Mouse (Mus musculus) heart, adult 8-10 months (tissue): ENCODE data around the gene Taf1b. TPM values are rescaled to one million over a fixed set of nuclear protein-coding genes. Genes with fewer than 3 reads are reported as not detected.

Source experiments
- DNase-seq: peaks from one replicate; pipeline ENCODE4 v3.0.0; 2022; ENCODE audit warnings: low spot score
- total RNA-seq, 4 experiments: library from RNA; stranded (reverse); gene quantifications; 2 replicates each; pipeline ENCODE4 v1.2.4; 2022

Gene Taf1b
- total RNA-seq, 4 experiments from 2014 or later = 9.7 to 13.3 (median 10.0) TPM

GRCm38 (mm10) chr12:24603266-24603665 lies 105.1 kb downstream of the Taf1b start:
- DNase-seq = peak; percentile 80

DNA sequence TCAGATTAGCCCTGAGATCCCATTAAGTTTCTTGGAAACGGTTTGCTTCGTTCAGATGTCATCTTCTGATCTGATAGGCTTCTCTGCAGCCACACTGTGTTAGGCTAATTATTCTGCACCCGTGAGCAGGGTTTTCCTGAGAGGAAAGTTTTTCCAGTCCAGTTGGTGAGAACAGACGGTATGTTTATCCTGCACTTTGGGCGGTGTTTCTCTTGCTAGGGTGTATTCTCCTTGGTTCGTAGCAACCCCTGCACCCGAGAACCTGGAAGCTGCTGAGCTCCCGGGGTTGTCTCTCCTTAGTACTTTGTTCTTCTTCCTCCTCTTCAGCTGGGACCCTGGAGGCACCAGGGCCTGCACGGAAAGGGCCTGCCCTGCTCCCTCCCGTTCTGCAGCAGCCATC lies 108.0 kb downstream of the Taf1b start:
- no peak for DNase-seq

Other genes starting within 250 kb of the Taf1b start
- under 1 TPM; 0.32 to 0.87 (median 0.75) TPM for gene Grhl1, start 73.9 kb downstream of the Taf1b start, total RNA-seq
- gene Klf11, start 152.9 kb downstream of the Taf1b start, total RNA-seq = 10 to 100 TPM in 3 of 4 experiments, 1 to 10 TPM in 1; 7.9 to 11.9 (median 11.1) TPM
- 1 to 10 TPM; 3.3 to 5.6 (median 4.7) TPM for gene Cys1, start 183.5 kb downstream of the Taf1b start, total RNA-seq
- 1 to 10 TPM; 1.3 to 3.3 (median 2.3) TPM for gene Rrm2, start 209.9 kb downstream of the Taf1b start, total RNA-seq